Mouse (Mus musculus) T-helper 1 cell (primary cell): Measurements from ENCODE around the gene Myl10.

Source experiments
- in situ Hi-C: fragments of 300-600 bp; cut with MboI, MseI; formaldehyde crosslinking; loops from one replicate; pipeline ENCODE4 v1.15.1; 2025; ENCODE audit warnings: high pct_unique_total_duplicates

Gene Myl10

DNA sequence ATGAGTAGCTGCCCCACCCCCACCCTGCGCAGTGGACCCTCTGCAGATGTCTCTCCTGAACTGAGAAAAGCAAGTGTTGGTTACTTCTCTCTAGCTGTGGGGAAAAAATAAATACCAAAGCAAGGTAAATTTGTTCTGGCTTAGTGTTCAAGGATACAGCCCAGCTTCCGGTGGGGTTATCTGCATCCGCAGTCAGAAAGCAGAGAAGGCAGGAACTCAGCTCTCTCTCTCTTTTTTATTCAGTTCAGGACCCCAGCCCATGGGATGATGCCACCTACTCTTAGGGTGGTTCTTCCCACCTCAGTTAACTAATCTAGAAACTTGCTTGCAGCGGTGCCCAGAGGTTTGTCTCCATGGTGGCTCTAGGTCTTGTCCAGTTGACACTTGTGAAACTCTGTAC, at the start of gene Myl10:
TSS of gene Myl10 (plus strand) at position 363 of the 400 bp plus-strand sequence.
- in situ Hi-C loops, result no loop called here

DNA sequence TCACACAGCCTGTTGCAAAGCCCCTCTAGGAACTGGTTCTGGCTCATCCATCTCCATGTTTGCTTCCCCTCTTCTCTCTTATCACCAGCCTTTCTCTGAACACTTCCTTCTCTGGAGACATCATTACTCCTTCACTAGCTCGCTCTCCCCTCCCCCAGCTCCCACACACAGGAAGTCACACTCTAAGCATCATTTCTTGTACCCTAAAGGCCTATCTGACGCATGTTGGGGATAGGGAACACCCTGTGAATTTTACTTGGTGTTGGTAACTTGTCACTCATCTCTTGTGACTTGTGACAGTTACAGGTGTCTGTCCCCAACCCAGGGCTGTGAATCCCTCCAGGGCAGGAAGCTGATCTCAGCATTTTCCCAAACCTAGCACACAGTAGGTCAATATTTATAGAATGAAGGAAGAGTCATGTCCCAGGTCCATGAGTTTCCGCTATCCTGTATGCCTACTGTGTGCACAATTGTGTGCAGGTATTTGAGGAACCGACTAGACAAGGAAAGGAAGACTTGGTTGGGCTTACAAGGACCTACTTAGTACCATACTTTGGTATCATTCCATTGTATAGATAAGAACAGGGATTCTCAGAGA, 46.1 kb upstream of the Myl10 start:
- in situ Hi-C loops, result no loop called here

DNA sequence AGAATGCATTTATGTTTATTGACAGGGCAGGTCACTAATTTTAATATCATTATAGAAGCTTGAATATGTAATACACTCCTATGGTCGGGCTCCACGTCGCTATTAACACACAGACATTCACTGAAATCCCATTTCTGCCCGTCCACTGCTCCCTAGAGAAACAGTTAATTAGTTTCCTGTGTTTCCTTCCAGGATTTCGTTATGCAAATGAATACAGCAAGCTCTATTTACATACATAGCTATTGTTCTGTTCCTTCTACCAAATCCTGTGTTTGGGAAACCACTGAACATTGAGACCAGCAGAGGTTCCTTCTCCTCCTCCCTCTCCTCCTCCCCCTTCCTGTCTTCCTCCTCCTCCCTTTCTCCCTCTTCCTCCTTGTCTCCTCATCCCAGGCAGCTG, 43.9 kb upstream of the Myl10 start:
- in situ Hi-C loops, result no loop called here

DNA sequence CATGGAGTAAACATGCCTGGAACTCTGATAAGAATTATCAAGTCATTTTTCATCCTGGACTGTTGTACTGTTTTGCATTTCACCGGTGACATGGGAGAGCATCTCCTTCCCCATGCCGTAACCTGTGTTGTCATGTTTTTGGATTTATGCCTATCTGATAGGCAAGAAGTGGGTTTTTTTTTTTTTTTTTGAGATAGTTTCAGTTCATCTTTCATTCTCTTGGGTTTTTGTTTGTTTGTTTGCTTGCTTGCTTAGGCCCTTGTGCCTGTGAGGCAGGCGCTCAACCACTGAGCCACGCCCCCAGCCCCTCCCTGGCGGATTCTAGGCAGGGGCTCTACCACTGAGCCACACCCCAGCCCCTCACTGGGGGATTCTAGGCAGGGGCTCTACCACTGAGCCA, 43.3 kb upstream of the Myl10 start:
- in situ Hi-C loops, result no loop called here

DNA sequence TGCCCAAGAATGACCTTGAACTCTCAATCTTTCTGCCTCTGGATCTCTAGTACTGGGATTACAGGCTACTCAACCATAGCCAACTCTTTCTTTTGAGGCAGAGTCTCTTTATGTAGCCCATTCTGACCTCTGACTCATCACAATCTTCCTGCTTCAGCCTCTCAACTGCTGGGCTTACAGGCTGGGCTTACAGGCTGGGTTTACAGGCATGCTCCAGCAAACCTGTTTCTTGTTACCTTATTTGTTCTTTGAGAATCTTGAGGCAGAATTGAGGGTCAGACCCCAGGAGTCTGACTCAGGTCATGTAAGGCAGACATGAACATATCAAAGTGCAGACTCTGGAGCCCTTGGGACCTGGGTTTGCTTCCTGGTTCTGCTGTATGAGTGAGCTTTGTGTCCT, 38.5 kb upstream of the Myl10 start:
- in situ Hi-C loops, result no loop called here

DNA sequence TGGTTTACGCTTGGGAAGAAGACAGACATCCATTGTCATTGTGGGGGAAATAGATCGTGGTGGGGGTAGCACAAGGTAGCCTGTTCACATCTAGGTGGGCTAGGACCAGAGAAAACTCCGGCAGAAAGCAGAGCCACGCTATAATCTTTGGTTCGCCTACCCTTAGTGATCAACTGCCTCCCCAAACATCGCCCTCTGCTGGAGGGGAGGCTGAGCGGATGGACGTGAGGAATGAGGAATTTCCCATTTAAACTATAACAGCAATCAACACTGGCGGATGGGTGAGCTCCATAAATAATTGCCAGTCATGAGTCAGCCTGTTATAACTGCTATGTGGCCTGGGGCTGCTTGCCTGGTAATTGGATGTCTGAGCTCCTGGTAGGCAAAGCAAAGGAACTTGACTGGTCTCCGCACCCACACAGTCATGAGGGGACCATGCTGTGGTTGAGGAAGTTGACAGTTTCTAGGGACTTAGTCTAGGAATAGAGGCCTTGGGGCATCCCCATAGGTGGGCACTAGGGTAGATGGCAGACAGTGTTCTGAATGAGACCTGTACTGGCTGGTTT, 36.0 kb upstream of the Myl10 start:
- in situ Hi-C loops, result no loop called here

DNA sequence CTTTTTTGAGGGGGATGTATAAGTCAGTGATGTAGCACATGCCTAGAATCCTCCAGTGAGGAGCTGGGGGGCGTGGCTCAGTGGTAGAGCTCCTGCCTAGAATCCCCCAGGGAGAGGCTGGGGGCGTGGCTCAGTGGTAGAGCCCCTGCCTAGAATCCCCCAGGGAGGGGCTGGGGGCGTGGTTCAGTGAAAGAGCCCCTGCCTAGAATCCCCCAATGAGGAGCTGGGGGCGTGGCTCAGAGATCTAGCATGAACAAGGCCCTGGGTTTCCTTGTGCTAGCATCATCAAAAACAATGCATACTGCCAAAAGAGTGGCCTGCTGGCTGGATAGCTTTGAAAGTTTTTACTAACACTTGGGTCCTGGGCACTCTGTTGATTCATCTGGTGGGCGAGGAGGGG, 32.2 kb upstream of the Myl10 start:
- in situ Hi-C loops, result loop anchor here (10.0 kb wide), 2 partner anchors 286 to 406 kb away; no protein-coding TSS in a partner anchor

DNA sequence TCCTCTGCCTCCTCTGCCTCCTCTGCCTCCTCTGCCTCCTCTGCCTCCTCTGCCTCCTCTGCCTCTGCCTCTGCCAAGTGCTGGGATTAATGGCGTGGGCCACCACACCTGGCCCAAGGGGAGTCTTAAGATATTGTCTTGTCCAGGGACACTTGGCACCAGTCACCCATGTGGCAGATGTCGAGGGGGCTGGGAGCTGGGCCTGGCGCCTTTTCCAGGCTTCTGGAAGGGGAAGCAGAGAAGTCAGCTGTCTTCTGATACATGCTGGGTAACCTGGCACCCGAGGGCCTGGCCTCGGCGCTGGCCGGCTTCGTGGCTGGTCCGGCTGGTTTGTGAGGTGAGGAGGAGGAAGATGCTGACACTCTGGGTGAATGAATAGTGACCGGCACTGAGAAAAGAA, 30.7 kb upstream of the Myl10 start:
- in situ Hi-C loops, result loop anchor here (10.0 kb wide), 2 partner anchors 287 to 407 kb away; no protein-coding TSS in a partner anchor

DNA sequence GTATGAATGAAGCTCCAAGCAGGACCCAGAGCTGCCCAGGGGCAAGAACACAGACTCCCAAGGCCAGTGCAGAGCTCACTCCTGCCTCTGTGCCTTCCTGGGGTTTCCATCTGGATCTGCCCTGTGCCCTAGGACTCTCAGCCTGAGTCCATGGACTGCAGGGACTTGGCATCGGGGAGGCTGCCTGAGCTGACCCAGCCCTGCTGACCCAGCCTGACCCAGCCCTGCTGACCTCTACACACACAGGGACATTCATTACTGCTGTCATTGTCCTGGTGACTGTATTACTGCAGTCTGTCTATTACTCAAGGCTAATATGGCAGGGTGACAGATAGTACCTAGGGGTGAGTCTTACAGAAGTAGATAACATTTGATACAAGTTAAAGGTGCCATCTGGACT, 30.1 kb upstream of the Myl10 start:
- in situ Hi-C loops, result loop anchor here (10.0 kb wide), 2 partner anchors 288 to 408 kb away; no protein-coding TSS in a partner anchor

DNA sequence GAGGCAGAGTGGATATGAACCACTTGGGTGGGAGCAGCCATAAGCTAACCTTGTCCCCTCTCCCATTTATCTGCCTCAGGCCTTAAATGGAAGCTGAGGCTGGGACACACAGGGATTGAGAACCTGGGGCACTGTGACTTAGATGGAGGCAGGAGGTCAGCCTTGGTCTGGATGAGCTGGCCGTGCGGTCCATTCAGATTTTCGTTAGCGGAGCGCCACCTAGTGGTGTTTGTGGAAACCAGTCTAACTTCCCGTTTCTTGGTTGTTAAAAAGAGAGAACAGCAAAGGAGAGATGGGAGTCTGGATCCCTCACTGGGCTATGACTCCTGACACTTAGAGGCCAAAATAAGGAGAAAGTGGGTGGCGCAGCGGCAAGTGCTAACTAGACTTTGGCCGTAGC, 28.4 kb upstream of the Myl10 start:
- in situ Hi-C loops, result loop anchor here (10.0 kb wide), 2 partner anchors 290 to 410 kb away; no protein-coding TSS in a partner anchor

DNA sequence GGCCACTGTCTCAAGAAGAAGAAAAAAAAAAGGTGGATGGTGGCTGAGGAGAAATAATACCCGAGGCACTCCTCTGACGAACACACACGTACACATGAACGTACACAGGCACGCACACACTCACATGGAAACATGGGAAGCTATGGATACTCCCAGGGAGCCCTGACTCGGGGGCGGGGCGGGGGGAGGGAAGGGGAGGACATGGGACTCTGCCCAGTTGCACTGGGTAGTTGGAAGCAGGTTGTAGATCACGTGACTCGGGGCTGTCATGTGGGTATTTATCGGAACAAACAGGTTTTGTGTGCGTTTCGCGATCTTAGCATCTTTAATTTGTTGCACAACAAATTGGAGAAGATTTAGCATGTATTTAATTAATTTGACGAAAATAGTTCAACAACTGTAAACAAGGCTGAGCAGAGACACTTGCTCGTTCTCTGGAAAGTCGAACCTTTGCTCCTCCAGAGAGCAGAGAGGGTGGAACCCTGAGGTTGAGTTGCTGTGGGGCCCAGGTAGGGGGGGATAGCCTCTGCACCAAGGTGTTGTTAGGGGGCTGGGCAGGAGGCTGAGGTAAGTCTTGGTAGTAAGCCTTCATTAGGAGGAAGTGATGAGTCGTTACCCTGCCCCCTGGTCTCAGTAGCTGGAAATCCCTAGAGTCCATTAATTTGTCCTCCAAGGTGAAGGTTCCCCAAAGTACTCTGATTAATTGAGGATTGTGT, 16.5 kb upstream of the Myl10 start:
- in situ Hi-C loops, result no loop called here

DNA sequence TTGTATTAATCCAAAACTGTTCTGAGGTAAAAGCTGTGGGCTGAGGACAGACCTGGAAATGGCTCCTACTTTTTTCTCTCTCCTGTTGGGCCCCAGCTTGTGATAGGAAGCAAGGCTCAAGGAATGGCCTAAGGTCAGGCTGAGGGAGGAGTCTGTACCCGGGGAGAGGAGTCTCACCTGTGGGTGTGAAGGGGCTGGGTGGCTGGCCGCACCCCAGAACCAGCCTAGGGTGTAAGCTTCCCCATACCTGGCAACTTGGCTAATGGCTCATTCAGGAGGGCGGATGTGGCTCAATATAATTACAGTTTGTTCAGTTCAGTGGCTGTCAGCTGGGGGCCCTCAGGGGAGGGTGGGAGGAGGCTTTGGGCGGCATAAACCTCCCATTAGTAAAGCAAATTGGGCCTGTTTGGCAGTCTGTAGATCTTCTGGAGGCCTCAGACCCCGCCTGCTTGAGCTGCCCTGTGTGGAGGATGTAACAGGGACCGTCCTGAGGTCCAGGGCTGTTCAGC, 14.1 kb upstream of the Myl10 start:
- in situ Hi-C loops, result no loop called here

DNA sequence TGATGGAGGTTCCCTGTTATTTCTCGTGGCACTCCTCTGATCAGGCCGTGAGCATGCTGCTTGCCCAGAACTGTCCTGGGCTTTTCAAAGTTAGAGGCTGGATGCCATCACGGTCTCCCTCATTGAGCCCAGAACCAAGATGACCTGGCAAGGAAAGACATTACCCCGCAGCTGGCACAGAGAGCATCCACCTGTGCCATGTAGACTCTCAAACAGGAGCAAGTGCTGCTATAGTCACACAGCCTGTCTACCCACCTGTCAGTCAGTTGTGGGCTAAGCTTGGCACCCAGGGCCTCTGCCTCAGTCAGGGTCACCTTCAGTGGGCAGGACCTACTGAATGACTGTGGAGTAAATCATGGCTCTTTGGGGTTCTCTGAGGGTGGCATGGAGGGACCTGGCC, 6.6 kb upstream of the Myl10 start:
- in situ Hi-C loops, result no loop called here

DNA sequence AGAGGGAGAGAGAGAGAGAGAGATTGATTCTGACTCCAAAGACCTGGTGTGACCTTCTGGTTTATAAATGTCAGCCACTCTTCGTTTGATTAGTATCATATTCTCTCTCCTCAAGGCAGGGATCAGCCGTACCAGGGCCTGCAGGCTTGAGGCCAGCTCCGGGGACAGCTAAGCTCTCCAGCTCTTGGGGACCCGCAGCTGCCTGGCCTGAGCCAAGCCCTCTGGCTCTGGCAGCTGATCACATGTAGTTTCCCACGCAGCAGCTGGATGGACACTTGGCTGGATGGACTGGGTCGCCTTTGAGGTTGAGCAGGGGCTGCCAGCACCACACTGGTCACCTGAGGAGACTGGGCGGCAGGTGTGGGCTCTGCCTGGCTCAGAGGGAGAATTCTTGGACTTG, 5.4 kb upstream of the Myl10 start:
- in situ Hi-C loops, result no loop called here

DNA sequence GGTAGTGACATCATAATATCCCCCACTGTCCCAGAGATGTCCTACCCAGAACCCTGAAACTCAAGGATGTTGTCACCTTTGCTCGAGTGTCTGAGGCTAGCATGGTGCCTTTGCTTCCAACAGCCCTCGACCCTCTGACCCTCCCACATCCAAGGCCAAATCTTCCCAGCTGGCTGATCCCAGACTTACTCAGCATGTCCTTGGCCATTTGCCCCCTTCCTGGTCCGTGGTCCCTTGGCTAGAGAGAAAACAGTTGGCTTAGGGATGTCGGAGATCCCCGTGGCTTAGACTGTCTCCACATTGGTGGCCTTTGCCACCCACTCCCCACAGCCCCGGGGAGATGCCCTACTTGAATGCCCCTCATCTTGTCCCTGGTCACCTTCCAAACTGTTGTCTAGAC, 4.1 kb upstream of the Myl10 start:
- in situ Hi-C loops, result no loop called here

DNA sequence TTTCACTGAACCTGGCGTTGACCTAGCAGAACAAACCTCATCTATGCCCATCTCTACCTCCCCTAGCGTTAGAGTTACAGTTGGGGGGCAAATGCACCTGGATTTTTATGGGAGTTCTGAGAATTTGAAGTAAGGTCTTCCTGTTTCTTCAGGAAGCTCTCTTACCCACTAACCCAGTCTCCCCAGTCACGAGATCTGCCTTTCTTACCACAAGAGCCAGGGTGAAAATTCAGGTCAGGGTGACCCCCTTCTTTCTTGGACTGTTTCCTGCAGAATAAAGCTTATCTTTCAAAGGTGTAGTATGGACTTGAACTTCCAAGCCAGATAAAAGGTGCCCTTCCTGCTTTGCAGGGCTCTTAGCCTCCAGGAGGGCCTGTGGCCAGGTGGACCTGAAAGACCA, 1.8 kb upstream of the Myl10 start:
- in situ Hi-C loops, result no loop called here

DNA sequence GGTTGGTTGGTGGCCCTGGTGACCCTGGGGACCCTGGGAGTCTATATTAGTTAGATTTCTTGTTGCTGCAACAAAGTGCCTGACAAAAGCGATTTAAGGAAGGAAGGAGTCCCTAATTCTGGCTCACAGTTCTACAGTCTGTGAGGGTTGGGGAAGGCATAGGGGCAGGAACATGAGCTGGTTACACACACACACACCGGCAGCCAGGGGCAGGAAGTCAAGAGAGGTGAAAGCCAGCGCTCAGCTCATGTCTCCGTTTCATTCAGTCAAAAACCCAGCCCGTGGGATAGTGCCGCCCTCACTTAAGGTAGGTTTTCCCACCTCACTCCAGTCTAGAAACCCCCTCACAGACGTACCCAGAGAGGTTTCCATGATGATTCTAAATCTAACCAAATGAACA, 472 bp downstream of the Myl10 start:
- in situ Hi-C loops, result no loop called here

DNA sequence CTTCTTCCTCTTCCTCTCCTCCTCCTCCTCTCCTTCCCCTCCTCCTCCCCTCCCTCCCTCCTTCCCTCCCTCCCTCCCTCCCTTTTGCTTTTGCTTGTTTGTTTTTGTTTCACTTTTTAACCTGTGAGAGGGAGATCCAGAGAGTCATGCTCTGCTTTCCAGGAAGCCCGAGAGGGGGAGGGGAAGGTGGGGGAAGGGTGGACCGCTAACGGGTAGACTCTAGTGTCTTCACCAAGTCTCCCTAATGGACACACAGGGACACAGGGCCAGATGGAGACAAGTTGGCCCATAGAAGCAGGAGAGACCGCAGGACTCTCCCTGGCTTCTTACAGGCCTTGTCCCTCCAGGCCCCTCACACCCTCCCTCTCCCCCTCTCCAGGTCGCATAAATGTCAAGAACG, 2.0 kb downstream of the Myl10 start:
- in situ Hi-C loops, result no loop called here

DNA sequence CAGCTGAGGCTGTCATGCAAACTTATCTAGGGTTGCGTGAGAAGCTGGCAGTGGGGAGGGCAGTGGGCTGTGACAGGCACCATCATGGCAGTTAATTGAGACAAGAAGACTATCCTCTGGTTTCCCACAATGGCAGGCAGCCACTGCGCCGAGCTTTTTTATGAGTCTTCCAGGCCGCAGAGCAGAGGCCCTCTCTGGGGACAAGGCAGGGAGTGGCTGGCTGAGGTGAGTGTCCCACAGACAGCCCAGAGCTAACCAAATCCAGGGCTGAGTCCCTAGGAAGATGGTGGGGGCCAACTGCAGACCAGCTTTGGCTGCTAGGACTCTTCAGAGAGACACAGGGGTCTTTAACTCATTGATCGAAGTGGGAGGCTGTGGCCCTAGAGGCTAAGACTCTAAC, 3.6 kb downstream of the Myl10 start:
- in situ Hi-C loops, result no loop called here

DNA sequence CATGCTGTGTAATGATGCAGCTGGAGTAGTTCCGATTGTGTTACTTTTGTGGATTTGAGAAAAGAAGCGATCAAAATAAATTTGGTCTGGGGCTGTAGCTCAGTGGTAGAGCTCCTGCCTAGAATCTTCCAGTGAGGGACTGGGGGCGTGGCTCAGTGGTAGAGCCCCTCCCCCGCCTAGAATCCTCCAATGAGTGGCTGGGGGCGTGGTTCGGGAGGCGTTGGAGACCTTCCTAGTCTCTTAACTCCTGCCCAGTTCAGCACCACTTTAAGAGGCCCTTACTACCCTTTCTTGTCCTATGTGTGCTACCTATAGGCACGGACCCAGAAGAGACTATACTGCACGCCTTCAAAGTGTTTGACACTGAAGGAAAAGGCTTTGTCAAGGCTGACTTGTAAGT, 4.7 kb downstream of the Myl10 start:
- in situ Hi-C loops, result no loop called here

DNA sequence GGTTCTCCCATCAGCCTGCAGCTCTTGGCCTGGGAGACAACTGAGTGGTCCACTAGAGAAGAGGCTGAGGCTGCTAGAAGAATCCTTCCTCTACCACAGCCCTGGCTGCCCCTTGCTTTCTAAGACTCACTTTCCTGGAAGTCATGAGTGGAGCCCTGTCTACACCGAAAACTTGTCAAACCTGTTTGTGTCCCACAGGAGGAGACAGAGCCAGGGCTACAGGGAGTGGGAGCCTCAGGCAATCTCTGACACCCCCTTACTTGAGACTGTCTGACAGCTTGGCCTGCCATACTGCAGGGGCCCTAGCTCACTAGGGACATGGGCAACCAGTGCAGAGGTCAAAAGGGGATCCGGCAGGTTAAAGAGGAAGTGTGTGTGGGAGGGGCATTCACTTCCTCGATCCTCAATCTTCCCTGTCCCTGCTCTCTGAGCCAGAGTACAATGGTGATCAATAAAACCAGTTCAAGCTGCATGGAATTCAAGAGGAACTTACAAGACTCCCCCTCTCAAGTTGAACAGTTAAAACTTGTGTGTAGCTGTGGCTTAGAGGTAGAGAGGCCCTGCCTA, 9.3 kb downstream of the Myl10 start:
- in situ Hi-C loops, result no loop called here

DNA sequence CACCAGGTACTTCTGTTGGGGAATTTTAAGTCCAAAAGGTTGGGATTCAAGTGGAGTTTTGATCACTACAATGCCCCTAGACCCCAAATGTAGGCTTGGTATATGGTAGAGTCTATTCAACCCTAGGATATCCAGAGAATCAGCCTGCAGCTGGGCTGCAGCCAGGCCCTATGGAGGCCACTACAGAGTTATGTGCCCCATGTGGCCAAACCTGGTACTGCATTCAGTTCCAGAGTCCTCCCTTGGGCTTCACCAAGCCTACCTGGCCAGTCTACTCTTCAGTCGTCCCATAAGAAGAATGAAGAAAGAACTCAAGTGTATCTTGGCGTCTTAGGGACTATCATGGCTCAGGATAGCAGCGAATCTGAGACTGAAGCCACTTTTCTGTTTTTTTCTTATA, 10.8 kb downstream of the Myl10 start:
- in situ Hi-C loops, result no loop called here

DNA sequence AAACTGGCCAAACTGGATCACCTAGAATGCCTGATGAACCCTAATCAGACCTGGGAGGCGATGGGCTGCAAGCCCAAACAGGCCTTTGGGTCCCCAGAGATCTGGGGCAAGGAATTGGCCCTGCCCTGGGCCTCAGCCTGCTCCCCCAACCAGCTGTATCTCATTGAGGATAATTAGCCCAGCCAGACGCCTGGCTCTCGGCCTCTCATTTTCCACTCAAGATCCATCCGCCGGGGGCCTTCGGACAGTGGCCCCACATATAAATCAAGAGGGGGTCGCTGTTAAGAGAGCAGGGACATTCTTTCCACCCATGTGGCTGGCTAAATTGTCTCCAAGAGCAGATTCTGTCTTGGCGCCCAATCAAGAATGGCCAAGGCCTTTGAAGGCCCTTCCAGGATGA, 11.2 kb downstream of the Myl10 start:
- in situ Hi-C loops, result no loop called here
